Mouse (Mus musculus): ENCODE results near the gene Rplp1.

The Rplp1 gene

DNA sequence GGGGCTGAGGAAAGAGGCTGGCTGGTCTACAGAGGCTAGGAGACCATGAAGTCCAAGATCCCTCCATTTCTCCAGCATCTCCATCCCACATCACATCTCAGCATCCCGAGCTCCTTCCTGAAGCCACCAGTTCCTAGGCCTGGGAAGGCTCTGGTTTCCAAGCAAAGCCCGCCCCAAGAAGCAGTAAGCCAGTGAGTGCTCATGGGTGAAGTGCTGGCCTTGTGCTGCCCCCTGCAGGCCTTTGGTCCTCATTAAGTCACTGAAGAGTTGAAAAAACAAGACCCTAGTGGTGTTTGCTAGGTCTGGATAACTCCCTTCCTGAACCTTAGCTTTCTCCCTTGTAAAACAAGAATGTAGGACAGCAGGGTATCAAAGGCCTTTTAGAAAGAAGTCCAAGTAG is 35.5 kb downstream of the Rplp1 start:
- peak; percentile 49 to 76 for DNase-seq (ENCODE audit: inconsistent age in 2 of 2, low spot score in 1 of 2)

DNA sequence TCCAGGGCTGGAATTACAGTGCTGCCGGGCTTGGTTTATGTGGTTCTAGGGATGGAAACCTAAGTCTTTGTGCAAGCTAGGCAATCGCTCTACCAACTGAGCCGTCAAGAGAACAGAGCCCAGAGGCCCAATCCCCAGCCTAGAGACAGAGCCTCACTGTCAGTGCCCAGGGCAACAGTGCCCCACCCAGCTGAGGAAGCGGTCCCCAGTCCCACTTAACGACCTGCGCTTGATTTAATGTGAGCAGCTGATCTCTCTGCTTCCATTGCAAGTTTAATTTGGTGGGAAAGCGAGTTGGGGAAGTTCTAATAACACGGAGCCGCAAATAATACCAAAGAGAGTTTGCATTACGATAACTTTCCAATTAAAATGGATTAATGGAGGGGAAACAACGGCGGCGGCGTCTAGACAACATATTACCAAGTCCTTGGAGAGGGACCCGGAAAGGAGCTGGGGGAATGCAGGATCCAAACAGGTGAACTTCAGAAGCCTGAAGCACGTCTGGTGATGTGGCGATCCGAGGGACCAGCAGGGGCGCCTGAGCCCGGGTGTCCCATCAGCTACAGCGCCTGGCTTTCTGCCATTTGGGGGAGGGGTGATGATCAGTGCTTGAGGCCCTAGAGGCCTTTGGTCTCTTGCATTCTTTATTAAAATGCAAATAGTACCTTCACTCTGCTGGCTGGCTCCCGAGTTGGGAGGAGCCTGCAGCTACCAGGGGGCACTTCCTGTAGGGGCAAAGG is 36.8 kb downstream of the Rplp1 start:
- DNase-seq (ENCODE audit: inconsistent age in 2 of 2, low spot score in 1 of 2) = no peak

DNA sequence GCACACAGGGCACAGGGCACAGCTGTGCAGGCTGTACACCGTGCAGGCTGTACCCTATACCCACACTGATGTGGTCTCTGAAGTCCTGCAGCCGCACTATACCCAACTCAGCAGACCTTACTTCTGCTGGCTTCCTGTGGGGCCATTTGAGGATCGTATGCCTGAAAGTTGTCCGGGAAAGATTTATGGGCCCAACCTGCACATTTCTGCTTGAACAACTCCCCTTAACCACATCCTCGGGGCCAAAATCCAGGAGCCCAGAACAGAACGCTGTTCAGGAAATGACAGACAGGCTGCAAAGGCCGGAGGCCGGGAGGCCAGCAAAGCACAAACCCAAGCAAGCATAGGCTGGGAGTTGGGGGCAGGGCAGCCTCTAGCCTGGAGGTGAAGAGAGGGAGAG is 41.0 kb downstream of the Rplp1 start:
- no peak for DNase-seq (ENCODE audit: inconsistent age in 2 of 2, low spot score in 1 of 2)

DNA sequence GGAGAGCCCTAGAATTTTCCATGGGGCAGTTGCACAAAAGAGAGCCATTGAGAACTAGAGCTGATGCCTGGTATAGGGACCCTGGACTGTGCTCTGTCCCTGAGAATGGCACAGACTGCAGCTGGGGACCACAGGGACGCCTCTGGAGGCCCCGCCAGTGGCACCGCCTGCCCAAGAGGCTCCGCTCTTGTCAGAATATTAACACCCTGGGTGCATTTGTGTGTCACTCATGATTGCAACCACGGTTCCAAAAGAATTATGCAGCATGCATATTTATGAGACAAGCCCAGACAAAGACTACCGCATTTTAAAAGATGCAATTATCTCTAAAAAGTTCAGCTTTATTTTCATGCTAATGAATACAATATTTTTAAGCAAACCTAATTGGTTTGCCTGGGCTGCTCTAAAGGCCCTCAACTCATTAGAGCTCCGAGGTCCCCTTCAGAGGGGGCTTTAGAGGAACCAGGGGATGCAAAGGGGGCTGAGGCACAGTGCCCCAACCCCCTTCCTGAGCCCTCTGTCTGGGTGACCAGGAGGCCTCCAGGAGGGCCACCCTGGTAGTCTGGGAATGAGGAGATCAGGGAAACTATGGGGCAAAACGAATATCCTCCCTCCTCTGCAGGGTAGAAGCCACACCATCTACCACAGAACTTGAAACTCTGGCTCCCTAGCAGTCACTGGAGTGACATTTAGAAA is 41.9 kb downstream of the Rplp1 start:
- DNase-seq (ENCODE audit: inconsistent age in 2 of 2, low spot score in 1 of 2) = no peak

DNA sequence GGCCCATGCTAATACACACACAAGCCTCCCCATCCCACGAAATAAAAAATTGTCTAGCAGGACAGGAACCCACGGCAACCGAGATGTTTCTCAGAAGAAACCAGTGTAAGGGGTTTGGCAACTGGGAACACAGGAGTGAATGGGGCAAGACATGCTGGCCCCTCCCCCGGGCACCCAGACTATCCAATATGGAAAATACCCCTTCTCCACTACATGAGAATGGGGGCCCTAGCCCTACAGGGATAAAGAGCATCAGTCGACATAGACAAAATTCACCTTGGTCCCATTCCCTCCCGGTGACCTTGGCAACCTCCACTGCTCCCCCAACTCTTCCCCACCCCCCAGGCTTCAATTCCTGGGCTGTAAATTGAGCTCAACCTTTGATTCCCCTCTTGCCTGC is 42.5 kb downstream of the Rplp1 start:
- DNase-seq (ENCODE audit: inconsistent age in 2 of 2, low spot score in 1 of 2) = no peak

DNA sequence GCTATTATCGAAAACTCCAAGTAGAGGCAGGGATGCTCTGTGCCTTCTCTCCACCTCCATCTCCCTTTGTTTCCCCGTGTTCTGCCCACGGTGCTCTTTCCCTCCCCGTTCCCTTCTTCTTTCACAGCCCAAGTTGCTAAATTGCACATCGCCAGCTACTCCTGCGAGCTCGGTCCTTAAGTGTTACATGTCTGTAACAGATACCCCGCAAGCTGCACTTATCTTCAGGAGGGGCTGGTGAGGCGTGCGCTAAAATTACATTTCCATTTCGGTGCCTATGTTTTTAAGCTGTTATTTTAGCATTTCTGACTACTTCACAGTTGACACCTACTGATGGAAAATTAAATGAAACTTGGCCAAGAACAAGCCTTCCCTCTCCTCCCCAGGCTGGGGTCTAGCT is 46.7 kb downstream of the Rplp1 start:
- DNase-seq (ENCODE audit: inconsistent age in 2 of 2, low spot score in 1 of 2) = no peak
